Mouse (Mus musculus): ENCODE results near the gene Lrrc66. TPM values are rescaled to one million over a fixed set of nuclear protein-coding genes. Genes with fewer than 3 reads are reported as not detected.

Lrrc66 gene
- polyA plus RNA-seq, 1 experiment from 2014 or later: not detected

DNA sequence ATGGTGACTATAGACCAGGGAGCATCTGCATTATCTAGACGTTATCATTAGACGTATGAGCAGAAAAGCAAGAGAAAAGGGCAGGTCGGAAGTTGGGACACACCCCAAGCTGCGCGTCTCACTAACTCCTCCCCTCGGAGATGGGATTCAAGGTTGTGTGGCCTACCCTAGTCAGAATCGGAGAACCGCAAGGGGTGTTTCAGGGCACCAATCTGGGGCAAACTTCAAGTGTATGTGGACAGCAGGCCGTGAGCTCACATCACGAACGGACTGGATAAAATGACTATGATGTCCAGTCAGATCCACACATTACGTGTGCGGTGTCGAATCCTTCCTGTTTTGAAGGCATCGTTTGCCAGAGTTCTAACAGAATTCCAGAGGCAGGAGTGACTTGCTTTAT, 4.3 kb downstream of the Lrrc66 start:
- no peak overlapping the region for H3K27ac ChIP-seq (ENCODE audit: low read depth, low read length)
- H3K9ac ChIP-seq (ENCODE audit: low read length): no peak overlapping the region
- no peaks in the 10 kb centered on the region for H3K36me3 ChIP-seq (ENCODE audit: control insufficient read depth, insufficient read depth, low read length)
- no peak for ATAC-seq (ENCODE audit: insufficient read depth, low FRiP score, low TSS enrichment)
- H3K9me3 ChIP-seq (ENCODE audit: control insufficient read depth, low read length): no peaks in the 10 kb centered on the region
- 73% methylated on average over 15 of the region's 15 CpGs for WGBS
- no peak overlapping the region for H3K4me3 ChIP-seq (ENCODE audit: low read depth, low read length)
- H3K4me2 ChIP-seq (ENCODE audit: low read depth): no peak overlapping the region
- no peaks in the 10 kb centered on the region for H3K4me1 ChIP-seq (ENCODE audit: control insufficient read depth, insufficient read depth, low read length)
- no peak for DNase-seq (ENCODE audit: low spot score)
- H3K27me3 ChIP-seq (ENCODE audit: control insufficient read depth, insufficient read depth, low read length): no peaks in the 10 kb centered on the region

DNA sequence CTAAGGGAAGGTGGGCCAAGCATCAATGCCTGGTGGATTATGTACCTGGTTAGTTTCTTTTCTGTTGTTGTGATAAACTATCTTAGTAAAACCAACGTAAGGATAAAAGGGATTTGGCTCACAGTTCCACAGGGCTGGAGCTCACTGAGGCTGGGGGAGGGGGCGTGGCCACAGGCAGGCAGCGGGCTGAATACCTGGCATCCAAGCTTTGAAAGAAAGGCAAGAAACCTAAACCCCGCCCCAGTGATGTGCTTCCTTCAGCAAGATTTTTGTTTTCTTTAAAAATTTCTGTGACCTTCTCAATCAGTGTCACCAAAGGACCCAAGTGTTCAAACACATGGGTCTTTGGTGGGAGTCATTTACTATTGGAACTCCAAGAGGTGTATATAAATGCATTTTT, 4.8 kb downstream of the Lrrc66 start:
- Histone ChIP-seq H3K36me3 (ENCODE audit: control insufficient read depth, insufficient read depth, low read length) (no peaks in the 10 kb centered on the region), H3K9me3 (ENCODE audit: control insufficient read depth, low read length) (no peaks in the 10 kb centered on the region), H3K4me3 (ENCODE audit: low read depth, low read length) (no peak overlapping the region), H3K27me3 (ENCODE audit: control insufficient read depth, insufficient read depth, low read length) (no peaks in the 10 kb centered on the region), H3K9ac (ENCODE audit: low read length) (no peak overlapping the region), H3K27ac (ENCODE audit: low read depth, low read length) (no peak overlapping the region), H3K4me1 (ENCODE audit: control insufficient read depth, insufficient read depth, low read length) (no peaks in the 10 kb centered on the region), H3K4me2 (ENCODE audit: low read depth) (no peak overlapping the region)
- ATAC-seq (ENCODE audit: insufficient read depth, low FRiP score, low TSS enrichment) (no peak), DNase-seq (ENCODE audit: low spot score) (no peak)
- WGBS: 56% methylated on average over 4 of the region's 4 CpGs

DNA sequence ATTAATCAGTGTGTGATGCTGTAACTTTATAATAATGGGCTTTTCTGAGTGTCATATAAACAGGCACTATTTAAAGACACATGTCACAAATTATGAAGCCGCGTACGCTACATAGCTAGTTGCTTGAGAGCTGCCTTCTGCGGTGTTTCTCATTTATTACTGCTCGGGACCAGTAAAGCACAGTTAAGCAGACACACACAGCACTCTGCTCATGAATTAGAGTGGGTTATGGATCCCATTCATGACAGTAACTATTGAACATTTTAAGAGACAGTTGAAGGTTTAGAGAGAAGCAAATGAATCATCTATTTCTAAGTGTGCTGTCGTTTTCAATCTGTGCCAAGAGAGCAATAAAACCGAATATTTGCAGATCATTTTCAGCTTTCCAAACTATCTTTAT, 5.5 kb downstream of the Lrrc66 start:
- H3K27me3 ChIP-seq (ENCODE audit: control insufficient read depth, insufficient read depth, low read length): no peaks in the 10 kb centered on the region
- no peaks in the 10 kb centered on the region for H3K4me1 ChIP-seq (ENCODE audit: control insufficient read depth, insufficient read depth, low read length)
- no peak overlapping the region for H3K4me2 ChIP-seq (ENCODE audit: low read depth)
- H3K27ac ChIP-seq (ENCODE audit: low read depth, low read length): no peak overlapping the region
- WGBS: 87% methylated on average over 7 of the region's 7 CpGs
- no peak overlapping the region for H3K9ac ChIP-seq (ENCODE audit: low read length)
- no peaks in the 10 kb centered on the region for H3K36me3 ChIP-seq (ENCODE audit: control insufficient read depth, insufficient read depth, low read length)
- DNase-seq (ENCODE audit: low spot score) (no peak), ATAC-seq (ENCODE audit: insufficient read depth, low FRiP score, low TSS enrichment) (no peak)
- H3K4me3 ChIP-seq (ENCODE audit: low read depth, low read length): no peak overlapping the region
- H3K9me3 ChIP-seq (ENCODE audit: control insufficient read depth, low read length): no peaks in the 10 kb centered on the region

DNA sequence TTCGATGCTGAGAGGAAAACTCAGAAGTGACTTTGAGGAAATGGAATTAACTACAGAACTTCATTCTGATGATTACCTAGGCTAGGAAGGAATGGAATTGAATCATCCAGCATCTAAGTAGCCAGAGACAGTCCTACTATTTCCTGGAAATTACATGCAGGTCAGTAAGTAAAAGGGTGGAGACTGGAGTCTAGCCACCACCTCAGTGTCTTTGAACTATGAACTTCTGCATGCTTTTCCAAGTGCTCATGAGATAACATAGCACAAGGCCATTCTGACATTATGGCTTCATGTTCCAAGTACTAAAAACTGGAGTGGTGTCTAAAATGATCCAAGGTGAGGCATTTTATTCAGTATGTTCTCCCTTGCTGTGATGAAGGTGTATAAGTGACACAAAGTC, 6.8 kb downstream of the Lrrc66 start:
- Histone ChIP-seq H3K27ac (ENCODE audit: low read depth, low read length) (no peak overlapping the region), H3K27me3 (ENCODE audit: control insufficient read depth, insufficient read depth, low read length) (no peaks in the 10 kb centered on the region), H3K36me3 (ENCODE audit: control insufficient read depth, insufficient read depth, low read length) (no peaks in the 10 kb centered on the region), H3K4me2 (ENCODE audit: low read depth) (no peak overlapping the region), H3K9me3 (ENCODE audit: control insufficient read depth, low read length) (no peaks in the 10 kb centered on the region), H3K4me1 (ENCODE audit: control insufficient read depth, insufficient read depth, low read length) (no peaks in the 10 kb centered on the region), H3K4me3 (ENCODE audit: low read depth, low read length) (no peak overlapping the region), H3K9ac (ENCODE audit: low read length) (no peak overlapping the region)
- ATAC-seq (ENCODE audit: insufficient read depth, low FRiP score, low TSS enrichment) (no peak), DNase-seq (ENCODE audit: low spot score) (no peak)
- WGBS: 92% methylated on average over 1 of the region's 1 CpGs

DNA sequence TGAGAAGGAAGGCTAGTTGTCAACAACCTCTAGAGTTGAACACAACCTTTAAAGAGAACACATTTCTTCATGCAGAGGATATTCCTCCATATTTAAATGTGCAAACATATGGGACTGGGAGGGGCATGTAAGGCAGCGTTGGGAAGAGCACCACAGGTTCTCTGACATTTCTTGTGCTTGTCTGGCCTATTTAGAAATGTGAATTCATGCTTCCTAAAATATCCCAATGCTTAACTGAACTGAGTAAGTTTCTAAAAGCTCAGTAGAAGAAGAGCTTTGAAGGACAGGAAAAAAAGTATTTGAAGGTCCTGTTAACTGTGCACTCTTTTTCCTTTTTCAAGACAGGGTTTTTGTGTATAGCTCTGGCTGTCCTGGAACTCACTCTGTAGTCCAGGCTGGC, 13.4 kb downstream of the Lrrc66 start:
- no peaks in the 10 kb centered on the region for H3K36me3 ChIP-seq (ENCODE audit: control insufficient read depth, insufficient read depth, low read length)
- ATAC-seq (ENCODE audit: insufficient read depth, low FRiP score, low TSS enrichment): no peak
- no peak for DNase-seq (ENCODE audit: low spot score)
- no peak overlapping the region for H3K4me3 ChIP-seq (ENCODE audit: low read depth, low read length)
- WGBS: 82% methylated on average over 1 of the region's 1 CpGs
- H3K4me2 ChIP-seq (ENCODE audit: low read depth): no peak overlapping the region
- no peaks in the 10 kb centered on the region for H3K4me1 ChIP-seq (ENCODE audit: control insufficient read depth, insufficient read depth, low read length)
- H3K9me3 ChIP-seq (ENCODE audit: control insufficient read depth, low read length): no peaks in the 10 kb centered on the region
- no peaks in the 10 kb centered on the region for H3K27me3 ChIP-seq (ENCODE audit: control insufficient read depth, insufficient read depth, low read length)
- no peak overlapping the region for H3K27ac ChIP-seq (ENCODE audit: low read depth, low read length)
- no peak overlapping the region for H3K9ac ChIP-seq (ENCODE audit: low read length)

DNA sequence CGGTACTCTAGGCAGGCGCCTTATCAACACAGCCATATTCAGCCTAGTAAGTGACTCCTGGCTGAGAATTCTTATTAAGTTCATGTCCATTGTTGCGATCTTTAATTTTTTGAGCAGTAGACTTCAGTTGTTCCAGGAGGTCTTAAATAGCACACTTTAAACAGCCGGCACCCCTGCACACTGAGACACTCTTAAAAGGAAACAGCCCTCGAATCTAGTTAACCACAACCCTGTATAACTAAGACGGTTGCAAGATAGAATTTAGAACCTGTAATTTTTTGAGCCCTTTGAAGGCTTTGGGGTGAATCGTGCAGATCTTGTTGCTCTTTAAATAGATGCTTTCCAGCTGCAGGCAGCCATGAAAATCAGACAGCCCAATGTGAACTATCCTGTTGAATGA, 17.1 kb downstream of the Lrrc66 start:
- H3K27ac ChIP-seq (ENCODE audit: low read depth, low read length): no peak overlapping the region
- H3K27me3 ChIP-seq (ENCODE audit: control insufficient read depth, insufficient read depth, low read length): no peaks in the 10 kb centered on the region
- H3K36me3 ChIP-seq (ENCODE audit: control insufficient read depth, insufficient read depth, low read length): no peaks in the 10 kb centered on the region
- H3K4me3 ChIP-seq (ENCODE audit: low read depth, low read length): no peak overlapping the region
- H3K4me1 ChIP-seq (ENCODE audit: control insufficient read depth, insufficient read depth, low read length): no peaks in the 10 kb centered on the region
- no peaks in the 10 kb centered on the region for H3K9me3 ChIP-seq (ENCODE audit: control insufficient read depth, low read length)
- no peak overlapping the region for H3K4me2 ChIP-seq (ENCODE audit: low read depth)
- WGBS: 87% methylated on average over 7 of the region's 7 CpGs
- ATAC-seq (ENCODE audit: insufficient read depth, low FRiP score, low TSS enrichment): no peak
- no peak overlapping the region for H3K9ac ChIP-seq (ENCODE audit: low read length)
- no peak for DNase-seq (ENCODE audit: low spot score)

DNA sequence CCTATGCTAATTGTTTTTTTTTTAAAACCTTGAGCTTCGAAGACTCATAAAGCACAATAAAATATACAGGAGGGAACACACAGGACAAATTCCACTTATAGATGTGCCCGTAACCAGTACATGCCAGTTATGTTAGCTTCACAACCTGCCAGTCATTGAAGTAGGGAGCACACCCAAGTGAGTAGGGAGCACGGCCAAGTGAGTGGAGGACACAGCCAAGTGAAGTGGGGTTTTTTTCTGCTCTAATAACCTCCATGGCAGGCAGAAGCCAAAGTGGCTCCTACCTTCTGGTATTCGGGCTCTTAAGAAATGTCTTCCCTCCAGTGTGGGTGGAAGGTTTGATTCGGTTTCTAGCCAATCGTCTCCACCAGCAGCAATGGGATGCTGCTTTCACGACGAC, 19.0 kb downstream of the Lrrc66 start:
- Histone ChIP-seq H3K9me3 (ENCODE audit: control insufficient read depth, low read length) (no peaks in the 10 kb centered on the region), H3K27ac (ENCODE audit: low read depth, low read length) (no peak overlapping the region), H3K4me2 (ENCODE audit: low read depth) (no peak overlapping the region), H3K4me3 (ENCODE audit: low read depth, low read length) (no peak overlapping the region), H3K27me3 (ENCODE audit: control insufficient read depth, insufficient read depth, low read length) (no peaks in the 10 kb centered on the region), H3K4me1 (ENCODE audit: control insufficient read depth, insufficient read depth, low read length) (no peaks in the 10 kb centered on the region), H3K9ac (ENCODE audit: low read length) (no peak overlapping the region), H3K36me3 (ENCODE audit: control insufficient read depth, insufficient read depth, low read length) (no peaks in the 10 kb centered on the region)
- DNase-seq (ENCODE audit: low spot score) (no peak), ATAC-seq (ENCODE audit: insufficient read depth, low FRiP score, low TSS enrichment) (no peak)
- WGBS: 88% methylated on average over 8 of the region's 8 CpGs

DNA sequence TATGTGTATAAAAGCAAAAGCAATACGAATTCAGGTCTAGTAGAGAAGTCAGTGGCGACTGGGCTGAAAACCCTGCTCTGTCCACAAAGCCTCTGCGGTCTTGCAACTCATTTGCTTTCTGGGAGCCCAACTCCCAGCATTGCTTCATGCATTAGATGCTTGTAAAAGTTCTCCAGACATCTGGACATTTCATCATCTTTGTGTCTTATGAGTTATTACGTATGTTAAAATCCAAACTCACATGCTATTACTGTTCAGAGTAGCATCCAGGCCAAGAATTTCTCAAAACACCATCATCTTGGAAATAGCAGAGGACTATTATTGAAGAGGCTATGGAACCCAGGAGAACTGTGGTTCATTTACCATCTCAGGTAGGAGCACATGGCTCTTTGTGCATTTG, 21.3 kb downstream of the Lrrc66 start:
- no peaks in the 10 kb centered on the region for H3K9me3 ChIP-seq (ENCODE audit: control insufficient read depth, low read length)
- no peak overlapping the region for H3K27ac ChIP-seq (ENCODE audit: low read depth, low read length)
- DNase-seq (ENCODE audit: low spot score): no peak
- no peaks in the 10 kb centered on the region for H3K36me3 ChIP-seq (ENCODE audit: control insufficient read depth, insufficient read depth, low read length)
- no peak overlapping the region for H3K4me3 ChIP-seq (ENCODE audit: low read depth, low read length)
- H3K9ac ChIP-seq (ENCODE audit: low read length): no peak overlapping the region
- ATAC-seq (ENCODE audit: insufficient read depth, low FRiP score, low TSS enrichment): no peak
- no peaks in the 10 kb centered on the region for H3K4me1 ChIP-seq (ENCODE audit: control insufficient read depth, insufficient read depth, low read length)
- no peaks in the 10 kb centered on the region for H3K27me3 ChIP-seq (ENCODE audit: control insufficient read depth, insufficient read depth, low read length)
- H3K4me2 ChIP-seq (ENCODE audit: low read depth): no peak overlapping the region
- 94% methylated on average over 4 of the region's 4 CpGs for WGBS

DNA sequence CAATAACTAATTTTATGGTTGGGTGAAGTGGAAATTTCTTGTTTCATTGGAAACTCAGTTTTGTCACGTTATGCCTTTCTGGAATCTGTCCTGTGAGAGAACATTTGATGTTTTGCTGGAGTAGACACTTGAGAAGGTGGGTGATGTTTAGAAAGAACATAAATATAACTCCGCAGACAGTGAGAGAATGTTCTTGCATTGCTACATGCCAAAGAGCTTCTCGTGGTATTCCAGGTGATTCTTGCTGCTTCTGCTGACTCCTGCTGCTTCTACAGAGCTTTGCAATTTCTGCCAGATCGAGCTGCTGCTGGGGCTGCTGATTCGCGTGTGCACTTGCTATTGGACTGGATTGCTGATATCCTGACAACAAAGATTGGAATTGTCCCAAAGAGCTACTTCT, 27.4 kb downstream of the Lrrc66 start:
- DNase-seq (ENCODE audit: low spot score) (no peak), ATAC-seq (ENCODE audit: insufficient read depth, low FRiP score, low TSS enrichment) (no peak)

More for the DNA sequence above, 27.4 kb downstream of the Lrrc66 start:
- H3K4me3 ChIP-seq (ENCODE audit: low read depth, low read length): no peak overlapping the region
- no peak overlapping the region for H3K9ac ChIP-seq (ENCODE audit: low read length)
- H3K4me1 ChIP-seq (ENCODE audit: control insufficient read depth, insufficient read depth, low read length): no peaks in the 10 kb centered on the region
- H3K9me3 ChIP-seq (ENCODE audit: control insufficient read depth, low read length): no peaks in the 10 kb centered on the region
- no peak overlapping the region for H3K4me2 ChIP-seq (ENCODE audit: low read depth)
- no peaks in the 10 kb centered on the region for H3K36me3 ChIP-seq (ENCODE audit: control insufficient read depth, insufficient read depth, low read length)
- no peaks in the 10 kb centered on the region for H3K27me3 ChIP-seq (ENCODE audit: control insufficient read depth, insufficient read depth, low read length)
- WGBS: 92% methylated on average over 6 of the region's 6 CpGs
- no peak overlapping the region for H3K27ac ChIP-seq (ENCODE audit: low read depth, low read length)

Data from neural tube, embryonic 11.5 days (tissue).